Mouse (Mus musculus) ES-Bruce4 (cell line): ENCODE measurements around the gene Tmem80. TPM values are rescaled to one million over a fixed set of nuclear protein-coding genes. Genes with fewer than 3 reads are reported as not detected.

Experiments used
- H3K27ac ChIP-seq: 2 replicates; pipeline ENCODE4 v1.5.1; 2012; ENCODE audit warnings: low read length, inconsistent platforms; ENCODE audit not compliant: insufficient read depth
- H3K27me3 ChIP-seq: 2 replicates; pipeline ENCODE4 v1.6.1; 2012; ENCODE audit warnings: mild to moderate bottlenecking, low read length, inconsistent platforms; ENCODE audit not compliant: control insufficient read depth, poor library complexity, insufficient read depth, severe bottlenecking
- H3K36me3 ChIP-seq: 2 replicates; pipeline ENCODE4 v1.6.1; 2012; ENCODE audit warnings: inconsistent platforms, mild to moderate bottlenecking, low read length, moderate library complexity; ENCODE audit not compliant: control insufficient read depth, poor library complexity, insufficient read depth, severe bottlenecking
- H3K4me1 ChIP-seq: one replicate; pipeline ENCODE4 v1.8.1; 2011; ENCODE audit warnings: low read length; ENCODE audit not compliant: control insufficient read depth, insufficient read depth
- H3K4me3 ChIP-seq: 2 replicates; pipeline ENCODE4 v1.5.1; 2011; ENCODE audit warnings: low read depth, mild to moderate bottlenecking, low read length
- H3K9ac ChIP-seq: 2 replicates; pipeline ENCODE4 v1.6.1; 2012; ENCODE audit warnings: low read depth, mild to moderate bottlenecking, inconsistent platforms; ENCODE audit not compliant: poor library complexity, severe bottlenecking
- H3K9me3 ChIP-seq: replicated peaks from 2 replicates; pipeline ENCODE4 v1.6.1; 2012; ENCODE audit warnings: mild to moderate bottlenecking, low read length, inconsistent platforms; ENCODE audit not compliant: control insufficient read depth, poor library complexity, insufficient read depth, severe bottlenecking
- CTCF ChIP-seq: IDR thresholded peaks from one replicate; pipeline ENCODE4 v1.8.1; 2011; ENCODE audit warnings: low read depth, low read length
- EP300 ChIP-seq: IDR thresholded peaks from 2 replicates; pipeline ENCODE4 v1.6.1; 2011; ENCODE audit warnings: low read depth, low read length; ENCODE audit not compliant: insufficient read depth
- POLR2A ChIP-seq: IDR thresholded peaks from one replicate; pipeline ENCODE4 v1.8.1; 2011; ENCODE audit warnings: low read length; ENCODE audit not compliant: insufficient read depth
- polyA plus RNA-seq: library from polyadenylated mRNA; stranded (reverse); fragments of >200 nt; gene quantifications from 2 replicates; pipeline ENCODE4 v1.2.4, GENCODE M21; 2011; ENCODE audit warnings: low read depth; ENCODE audit not compliant: missing spikeins, insufficient read depth, insufficient read length

The Tmem80 gene
- polyA plus RNA-seq, 1 experiment, result 7.0 TPM

DNA sequence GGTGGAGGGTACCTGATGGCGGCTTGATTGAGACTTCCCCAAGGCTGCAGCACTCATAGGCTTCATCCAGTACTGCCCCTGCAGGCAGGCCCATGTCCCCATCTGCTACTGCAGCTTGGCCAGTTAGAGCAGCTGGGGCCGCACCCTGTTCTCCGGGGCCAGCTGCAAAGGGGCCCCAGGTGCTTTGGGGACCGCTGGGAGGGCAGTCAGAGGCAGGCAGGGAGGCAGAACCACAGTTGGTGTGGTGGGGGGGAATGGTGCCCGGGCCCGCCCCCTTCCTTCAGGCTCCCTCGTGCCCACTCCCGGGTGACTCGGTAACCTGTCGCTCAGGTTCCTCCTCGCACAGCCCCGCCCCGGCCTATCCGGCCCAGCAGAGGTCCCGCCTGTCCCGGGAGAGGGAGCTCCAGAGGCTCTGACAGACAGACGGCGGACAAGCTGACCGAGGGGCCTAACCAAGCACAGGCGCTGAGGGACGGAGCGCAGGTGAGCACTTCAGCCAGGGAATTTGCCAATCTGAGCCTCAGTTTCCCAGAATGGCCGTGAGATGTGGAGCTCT, 11.1 kb downstream of the Tmem80 start, which contains the start of gene Eps8l2:
TSS of gene Eps8l2 (plus strand) at position 305 of the 556 bp plus-strand sequence.
- peaks cover 8% of the 10 kb centered on the region for H3K4me1 ChIP-seq
- no peaks in the 10 kb centered on the region for H3K9me3 ChIP-seq
- H3K27me3 ChIP-seq, result no peaks in the 10 kb centered on the region
- H3K36me3 ChIP-seq, result no peaks in the 10 kb centered on the region
- H3K9ac ChIP-seq, result peak within 1 kb of the TSS; percentile 49
- H3K27ac ChIP-seq, result 0 out of 2 replicates have a peak within 1 kb of the TSS, but pooled peaks have one; percentile 9
- H3K4me3 ChIP-seq, result peak within 1 kb of the TSS; percentile 67
- TF ChIP-seq CTCF, result no peak
- no peak for TF ChIP-seq POLR2A
- TF ChIP-seq EP300, result no peak

DNA sequence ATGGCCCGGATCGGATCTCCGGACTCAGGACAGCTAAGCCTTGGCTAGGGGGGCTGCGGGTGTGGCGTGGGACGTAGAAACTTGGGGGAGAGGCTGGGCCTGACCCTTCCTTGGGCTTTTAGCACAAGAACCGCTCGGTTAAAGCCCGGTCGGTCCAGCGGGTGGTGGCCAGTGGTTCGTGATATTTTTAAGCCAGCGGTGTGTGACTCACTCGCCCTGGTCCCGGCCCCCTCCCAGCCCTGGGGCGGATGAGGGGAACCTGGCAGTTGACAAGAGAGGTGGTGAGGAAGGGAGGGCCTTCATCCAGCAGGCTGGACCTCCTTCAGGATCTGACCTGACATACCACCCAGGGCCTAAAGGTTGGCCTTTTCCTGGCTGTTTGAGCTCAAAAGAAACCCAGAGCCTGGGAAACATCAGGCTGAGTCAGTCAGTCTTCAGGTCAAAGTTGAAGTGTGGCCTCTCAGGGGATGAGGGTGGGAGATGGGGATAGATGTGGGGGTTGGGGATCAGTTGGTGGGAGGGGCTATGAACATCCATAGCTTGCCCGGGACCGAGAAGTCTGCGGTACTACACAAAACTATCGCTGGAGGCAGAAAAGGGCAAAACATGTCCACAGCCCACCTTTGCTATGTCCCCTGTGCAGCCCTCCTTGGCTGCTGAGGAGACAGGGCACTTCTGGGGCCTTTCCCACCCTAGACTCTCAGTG, 11.8 kb downstream of the Tmem80 start:
- Histone ChIP-seq H3K4me1 (peaks cover 8% of the 10 kb centered on the region), H3K4me3 (peak overlapping the region; percentile 67), H3K9me3 (no peaks in the 10 kb centered on the region), H3K36me3 (no peaks in the 10 kb centered on the region), H3K9ac (peak overlapping the region; percentile 49), H3K27ac (0 out of 2 replicates have a peak overlapping the region, but pooled peaks have one; percentile 9), H3K27me3 (no peaks in the 10 kb centered on the region)
- TF ChIP-seq POLR2A, result no peak

DNA sequence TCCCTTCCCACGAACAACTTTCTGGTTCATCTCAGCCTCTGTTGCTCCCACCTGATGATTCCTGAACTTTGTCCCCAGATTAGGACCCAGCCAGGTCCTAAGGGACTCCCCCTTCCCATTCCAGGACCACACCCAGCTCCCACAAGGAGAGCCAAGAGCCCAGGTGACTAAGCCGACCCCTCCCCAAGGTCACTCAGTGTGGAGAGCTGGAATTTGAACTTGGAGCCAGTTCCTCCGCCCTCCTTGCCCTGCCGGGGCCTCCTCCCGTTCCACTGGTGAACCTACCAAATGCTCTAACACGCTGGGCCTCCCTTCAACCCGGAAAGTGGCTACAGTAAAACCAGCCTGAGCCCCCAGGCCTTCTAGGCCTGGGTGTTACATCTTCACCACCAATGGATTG, 12.5 kb downstream of the Tmem80 start:
- 0 out of 2 replicates have a peak overlapping the region, but pooled peaks have one; percentile 1 for H3K27ac ChIP-seq
- H3K4me1 ChIP-seq, result peaks cover 8% of the 10 kb centered on the region
- peak overlapping the region; percentile 67; the same call in 1 of the 2 replicates for H3K4me3 ChIP-seq
- H3K9ac ChIP-seq, result no peak overlapping the region
- H3K9me3 ChIP-seq, result no peaks in the 10 kb centered on the region
- TF ChIP-seq CTCF, result no peak
- peak; percentile 84 for TF ChIP-seq EP300
- H3K36me3 ChIP-seq, result no peaks in the 10 kb centered on the region
- H3K27me3 ChIP-seq, result no peaks in the 10 kb centered on the region

DNA sequence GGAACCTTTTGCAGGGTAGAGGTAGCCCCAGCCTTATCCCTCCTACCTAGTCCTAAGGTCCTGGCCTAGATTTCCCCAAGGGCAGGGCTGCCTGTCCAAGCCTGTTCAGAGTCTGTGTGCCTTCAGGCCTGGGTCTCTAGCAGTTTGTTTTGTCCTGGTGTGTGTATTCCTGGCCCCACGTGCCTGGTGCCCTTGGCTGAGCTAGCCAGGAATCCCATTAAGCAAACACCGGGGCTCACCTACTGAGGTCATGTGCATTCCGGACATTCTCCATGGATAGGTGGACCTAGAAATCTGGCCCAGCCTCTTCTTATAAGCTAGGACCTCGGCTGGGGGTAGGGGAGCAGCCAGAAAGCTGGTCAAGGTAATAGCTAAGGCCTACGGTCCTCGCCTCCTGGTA, 12.9 kb downstream of the Tmem80 start:
- H3K27me3 ChIP-seq, result no peaks in the 10 kb centered on the region
- TF ChIP-seq EP300 (peak; percentile 88; the same call in 1 of the 2 replicates), POLR2A (no peak)
- H3K9ac ChIP-seq, result no peak overlapping the region
- H3K36me3 ChIP-seq, result no peaks in the 10 kb centered on the region
- H3K9me3 ChIP-seq, result no peaks in the 10 kb centered on the region
- peaks cover 8% of the 10 kb centered on the region for H3K4me1 ChIP-seq
- H3K4me3 ChIP-seq, result no peak overlapping the region
- peak overlapping the region; percentile 1; the same call in 1 of the 2 replicates for H3K27ac ChIP-seq

DNA sequence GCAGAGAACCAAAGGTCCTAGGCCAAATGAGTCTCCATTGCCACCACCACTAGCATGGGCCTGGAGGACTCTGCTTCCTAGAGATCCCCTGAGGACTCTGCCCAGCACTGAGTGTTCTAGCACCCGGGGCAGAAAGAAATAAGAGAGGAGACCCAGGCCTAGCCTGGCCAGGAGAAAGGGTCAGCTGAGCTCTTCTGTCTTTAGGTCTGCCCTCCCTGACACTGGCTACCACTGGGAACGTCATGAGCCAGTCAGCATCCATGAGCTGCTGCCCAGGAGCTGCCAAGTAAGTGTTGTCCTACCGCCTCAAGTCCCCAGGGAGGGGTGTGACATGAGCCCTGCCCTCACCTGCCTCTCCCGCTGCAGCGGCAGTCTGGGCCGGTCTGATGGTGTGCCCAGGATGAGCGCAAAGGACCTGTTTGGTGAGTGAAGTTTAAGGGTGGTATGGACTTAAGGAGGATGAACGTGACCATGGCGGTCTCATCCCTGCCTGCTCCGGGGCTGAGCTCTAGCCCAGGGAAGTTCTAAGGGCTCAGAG, 14.2 kb downstream of the Tmem80 start:
- H3K36me3 ChIP-seq, result no peaks in the 10 kb centered on the region
- H3K4me1 ChIP-seq, result peaks cover 8% of the 10 kb centered on the region
- H3K4me3 ChIP-seq, result no peak overlapping the region
- no peaks in the 10 kb centered on the region for H3K9me3 ChIP-seq
- H3K27me3 ChIP-seq, result no peaks in the 10 kb centered on the region
- no peak overlapping the region for H3K27ac ChIP-seq
- no peak overlapping the region for H3K9ac ChIP-seq
- TF ChIP-seq EP300 (no peak), POLR2A (no peak), CTCF (no peak)

DNA sequence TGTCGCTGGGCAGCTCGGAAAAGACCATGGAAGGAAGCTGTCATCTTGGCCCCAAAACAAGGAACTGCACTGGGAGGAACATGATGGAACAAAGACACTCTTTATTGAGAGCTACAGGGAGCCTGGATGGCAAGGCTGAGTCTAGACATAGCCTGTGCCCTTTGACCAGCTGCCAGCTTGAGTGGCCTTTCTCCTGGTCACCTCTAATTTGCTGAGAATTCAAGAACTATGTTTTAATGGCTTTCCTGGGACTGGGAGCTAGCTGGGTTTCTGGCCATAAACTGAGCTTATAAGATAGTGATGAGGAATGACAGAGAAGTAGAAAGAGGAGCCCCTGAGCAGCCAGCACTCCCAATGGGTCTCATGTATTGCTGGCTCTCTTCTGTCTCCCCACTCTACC, 15.7 kb downstream of the Tmem80 start:
- TF ChIP-seq POLR2A (no peak), CTCF (no peak), EP300 (no peak)
- H3K4me3 ChIP-seq, result no peak overlapping the region
- H3K27ac ChIP-seq, result no peak overlapping the region
- H3K9ac ChIP-seq, result no peak overlapping the region
- no peaks in the 10 kb centered on the region for H3K9me3 ChIP-seq
- H3K4me1 ChIP-seq, result peaks cover 8% of the 10 kb centered on the region
- H3K36me3 ChIP-seq, result no peaks in the 10 kb centered on the region
- H3K27me3 ChIP-seq, result no peaks in the 10 kb centered on the region
